ENCODE assay signal across 10 mouse cellular contexts in the genomic region with DNA sequence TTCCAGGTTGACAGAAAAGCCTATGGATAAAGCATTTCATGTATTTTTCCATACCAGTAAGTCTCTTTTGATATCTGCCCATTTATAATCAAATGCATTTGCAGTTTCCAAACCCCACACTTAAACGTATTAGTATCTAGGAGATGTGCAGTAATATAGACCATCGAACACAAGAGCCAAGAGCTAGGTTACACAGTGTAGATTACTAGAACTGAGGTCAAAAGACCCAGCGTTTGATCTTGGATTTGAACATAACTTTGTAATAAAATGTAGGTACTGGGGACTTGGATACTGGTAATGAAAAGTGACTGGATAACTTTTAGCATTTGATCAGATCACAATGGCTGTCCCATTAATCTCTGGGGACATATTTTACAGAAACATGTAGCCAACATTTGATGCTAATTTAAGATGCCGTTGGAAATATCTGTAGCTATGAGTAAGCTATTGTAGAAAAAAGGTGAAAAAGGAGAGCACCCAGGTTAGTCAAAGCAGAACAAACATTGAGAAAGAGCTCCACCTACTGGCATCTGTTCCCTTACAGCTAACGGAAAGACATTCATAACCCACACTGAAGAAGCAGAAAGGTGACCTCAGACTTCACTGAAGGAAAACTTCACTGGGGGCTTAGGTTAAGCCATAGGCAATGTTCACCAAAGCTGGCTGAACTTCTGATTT.
DNase-seq lines count a peak whose midpoint lies in the region; TF ChIP-seq lines count a peak whose summit lies in the region.
"Had no signal": no experiment of that assay in that cellular context is flagged by ENCODE, and none has a peak within 500 bp of the region (broad histone marks: within the 10 kb centered on the region; RNA-seq: fewer than 3 reads in every experiment).

No protein-coding gene starts in this region.

- TF ChIP-seq RAD21 in CH12.LX (IDR thresholded peaks at IDR 0.05; ENCODE audit: low read depth, low read length): peak; percentile 87

- H3K4me1 ChIP-seq in CH12.LX (ENCODE audit: control insufficient read depth in 1 of 2, insufficient read depth in 2 of 2): no peaks in the 10 kb centered on the region
- H3K4me1 ChIP-seq in cerebellum, adult 2 months (ENCODE audit: control insufficient read depth, insufficient read depth, low read length): no peaks in the 10 kb centered on the region
- H3K4me1 ChIP-seq: heart, embryonic 15.5 days had no signal

- no peak for TF ChIP-seq EP300 in CH12.LX (IDR thresholded peaks at IDR 0.05; ENCODE audit: low read length)

- H3K36me3 ChIP-seq in CH12.LX (replicated peaks in 1 of 2; ENCODE audit: control insufficient read depth in 1 of 2, insufficient read depth in 1 of 2, low read length in 1 of 2): no peaks in the 10 kb centered on the region
- H3K36me3 ChIP-seq: heart, embryonic 15.5 days had no signal

- TF ChIP-seq CTCF in CH12.LX (conservative IDR thresholded peaks at IDR 0.05 in 1 of 2, IDR thresholded peaks at IDR 0.05 in 1 of 2; ENCODE audit: low read depth in 2 of 2, low read length in 2 of 2): peak; percentile 57 to 73; a peak in 3 of 4 replicates
- TF ChIP-seq CTCF in cerebellum, adult 2 months (IDR thresholded peaks at IDR 0.05; ENCODE audit: borderline replicate concordance, insufficient read depth, low read depth, low read length): peak; percentile 45; the same call in 1 of the 2 replicates

- intact Hi-C loops in heart, postnatal 10 days (cut with DNase I): loop anchor here (2.0 kb wide), 1 partner anchor 1432 kb away; no protein-coding TSS in a partner anchor
- intact Hi-C loops in heart, postnatal 25 days (cut with DNase I): loop anchor here (10.0 kb wide), 1 partner anchor 1428 kb away; no protein-coding TSS in a partner anchor
- intact Hi-C loops in left cerebral cortex, postnatal 25 days (cut with DNase I): loop anchor here (2.0 kb wide), 1 partner anchor 1432 kb away; no protein-coding TSS in a partner anchor

- in situ Hi-C loops in CH12.LX (cut with MboI; ENCODE audit: low pct_ligation_motif_present, low pct_unique_long_range_greater_than_20kb, low sequenced_read_pairs): no loop called here

- dilution Hi-C loops in CH12.LX (cut with MboI; ENCODE audit: extremely low pct_ligation_motif_present, extremely low pct_unique_long_range_greater_than_20kb, low sequenced_read_pairs): no loop called here

- no peaks in the 10 kb centered on the region for H3K79me2 ChIP-seq in CH12.LX (replicated peaks; ENCODE audit: control insufficient read depth, extremely low read depth, insufficient read depth, poor library complexity, severe bottlenecking)

- no peak for TF ChIP-seq POLR2A in CH12.LX (IDR thresholded peaks at IDR 0.05; ENCODE audit: low read depth, low read length)
- TF ChIP-seq POLR2A in cerebellum, adult 2 months (IDR thresholded peaks at IDR 0.05; ENCODE audit: borderline replicate concordance, insufficient read depth, low read length): no peak

- H3K4me3 ChIP-seq in CH12.LX (replicated peaks in 1 of 3; ENCODE audit: low read depth in 2 of 3, low read length in 2 of 3, poor library complexity in 1 of 3): no peak overlapping the region
- no peak overlapping the region for H3K4me3 ChIP-seq in cerebellum, adult 2 months (replicated peaks; ENCODE audit: insufficient read depth, low read depth, low read length)
- H3K4me3 ChIP-seq: heart, embryonic 15.5 days; myocyte had no signal

- H3K27me3 ChIP-seq in CH12.LX (replicated peaks): no peaks in the 10 kb centered on the region
- no peaks in the 10 kb centered on the region; the same call in 1 of the 2 replicates for H3K27me3 ChIP-seq in cerebellum, adult 2 months (ENCODE audit: control insufficient read depth, insufficient read depth, low read length)
- H3K27me3 ChIP-seq: heart, embryonic 15.5 days had no signal

- no peaks in the 10 kb centered on the region for H3K9me3 ChIP-seq in CH12.LX (replicated peaks; ENCODE audit: low read length)
- H3K9me3 ChIP-seq: heart, embryonic 15.5 days had no signal

- no peak overlapping the region for H3K27ac ChIP-seq in CH12.LX (ENCODE audit: insufficient read depth, low read depth)
- H3K27ac ChIP-seq in cerebellum, adult 2 months (ENCODE audit: insufficient read depth, low read length): no peak overlapping the region
- H3K27ac ChIP-seq: heart, embryonic 15.5 days had no signal

- H3K4me2 ChIP-seq in CH12.LX (ENCODE audit: insufficient read depth, low read depth, poor library complexity, severe bottlenecking): no peak overlapping the region
- H3K4me2 ChIP-seq: heart, embryonic 15.5 days had no signal

- peak; percentile 41 to 67 for DNase-seq in heart, postnatal 10 days
- DNase-seq in heart, postnatal 25 days (ENCODE audit: low spot score): no peak
- peak; percentile 67 for DNase-seq in CH12.LX (ENCODE audit: extremely low read depth)
- peak in 1 of 2 experiments; percentile 31 for DNase-seq in cerebellum, adult 2 months
- DNase-seq in frontal cortex, postnatal 10 days (ENCODE audit: low spot score in 2 of 2): peak; percentile 8 to 34
- DNase-seq in left cerebral cortex, postnatal 25 days (ENCODE audit: low spot score in 2 of 2): peak; percentile 59 to 66
- peak; percentile 9 for DNase-seq in yolk sac, embryonic 10.5 days (ENCODE audit: low spot score)
- DNase-seq in ovary, postnatal 36 days (ENCODE audit: low spot score): no peak

- H3K9ac ChIP-seq in CH12.LX (ENCODE audit: insufficient read depth, low read depth): no peak overlapping the region
- H3K9ac ChIP-seq: heart, embryonic 15.5 days had no signal

- 41% methylated on average over 5 of the region's 5 CpGs for WGBS in cerebellum, adult 2 months

TF ChIP-seq in CH12.LX, 34 proteins besides CTCF, POLR2A, EP300 and RAD21:
- TF ChIP-seq KAT2A (IDR thresholded peaks at IDR 0.05; ENCODE audit: insufficient replicate concordance, low read length) (no peak), ELF1 (IDR thresholded peaks at IDR 0.05; ENCODE audit: low read depth, low read length) (no peak), TBP (conservative IDR thresholded peaks at IDR 0.05; ENCODE audit: low read depth, low read length) (no peak), USF1 (IDR thresholded peaks at IDR 0.05; ENCODE audit: low read depth, low read length) (no peak), UBTF (IDR thresholded peaks at IDR 0.05; ENCODE audit: low read depth, low read length) (no peak), ZNF384 (IDR thresholded peaks at IDR 0.05; ENCODE audit: low read depth, low read length) (peak; percentile 33; the same call in 1 of the 2 replicates), SMC3 (IDR thresholded peaks at IDR 0.05; ENCODE audit: low read depth, low read length) (peak; percentile 68), CHD1 (IDR thresholded peaks at IDR 0.05; ENCODE audit: low read depth, low read length) (no peak), GABPA (IDR thresholded peaks at IDR 0.05; ENCODE audit: insufficient replicate concordance, low read depth, low read length) (no peak), MAFK (IDR thresholded peaks at IDR 0.05; ENCODE audit: insufficient replicate concordance, low read length) (no peak), POLR2AphosphoS2 (IDR thresholded peaks at IDR 0.05; ENCODE audit: low read depth, low read length) (no peak), ETS1 (conservative IDR thresholded peaks at IDR 0.05; ENCODE audit: low read depth, low read length) (no peak)

Comparison
In these comparisons a context has a peak if more than half of its experiments do, and no peak if none do; other contexts are left out.
1. DNase-seq: peak in heart, postnatal 10 days (2 of 2), CH12.LX (single experiment), frontal cortex, postnatal 10 days (2 of 2), left cerebral cortex, postnatal 25 days (2 of 2) and yolk sac, embryonic 10.5 days (single experiment); none in heart, postnatal 25 days (single experiment) and ovary, postnatal 36 days (single experiment).